Mouse (Mus musculus): Measurements from ENCODE around the gene Tnks1bp1.

DNA sequence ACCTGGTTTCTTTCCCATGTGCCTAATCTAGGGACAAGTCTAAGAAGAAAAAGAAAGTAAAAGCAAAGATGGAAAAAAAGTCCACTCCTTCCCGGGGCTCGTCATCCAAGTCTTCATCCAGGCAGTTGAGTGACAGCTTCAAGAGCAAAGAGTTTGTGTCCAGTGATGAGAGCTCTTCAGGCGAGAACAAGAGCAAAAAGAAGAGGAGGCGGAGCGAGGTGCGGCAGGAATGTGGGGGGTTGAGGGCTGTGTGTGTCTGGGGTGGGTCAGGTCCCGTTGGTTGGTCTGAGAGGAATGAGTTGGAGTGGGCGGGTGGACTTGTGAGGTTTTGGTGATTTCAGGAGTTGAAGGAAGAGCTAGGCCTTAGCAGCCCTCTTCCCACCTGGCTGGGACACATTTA lies 1.6 kb upstream of the Tnks1bp1 start:
- TF ChIP-seq CTCF (IDR thresholded peaks at IDR 0.05; ENCODE audit: control insufficient read depth, insufficient read depth, low read length), result no peak
- no peak for TF ChIP-seq POLR2A (IDR thresholded peaks at IDR 0.05; ENCODE audit: borderline replicate concordance, control insufficient read depth, low read depth, low read length)
